8 mouse cellular contexts compared by ENCODE assay signal in genomic region chr2:32756674-32757055, GRCm38 (mm10). TPM values are rescaled to one million over a fixed set of nuclear protein-coding genes. Genes with fewer than 3 reads are reported as not detected.
DNase-seq lines count a peak whose midpoint lies in the region; ATAC-seq and TF ChIP-seq lines count a peak whose summit lies in the region.

No protein-coding gene starts in this region.

- no peak overlapping the region for H3K27ac ChIP-seq in lung, postnatal 0 days (ENCODE audit: low read length)
- H3K27ac ChIP-seq in forebrain, embryonic 15.5 days (replicated peaks) = no peak overlapping the region
- H3K27ac ChIP-seq in liver, embryonic 12.5 days = no peak overlapping the region
- 0 out of 2 replicates have a peak overlapping the region, but pooled peaks have one; percentile 20 for H3K27ac ChIP-seq in neural tube, embryonic 15.5 days (replicated peaks)
- no peak overlapping the region for H3K27ac ChIP-seq in heart, adult 2 months

- no peak overlapping the region for H3K4me3 ChIP-seq in lung, postnatal 0 days (ENCODE audit: low read depth, low read length)
- peak overlapping the region; percentile 86 for H3K4me3 ChIP-seq in forebrain, embryonic 15.5 days
- H3K4me3 ChIP-seq in liver, embryonic 12.5 days = no peak overlapping the region; the same call in 1 of the 2 replicates
- peak overlapping the region; percentile 74 for H3K4me3 ChIP-seq in neural tube, embryonic 15.5 days (replicated peaks)
- no peak overlapping the region for H3K4me3 ChIP-seq in heart, adult 2 months

- no peaks in the 10 kb centered on the region for H3K9me3 ChIP-seq in lung, postnatal 0 days (ENCODE audit: low read length)
- no peaks in the 10 kb centered on the region for H3K9me3 ChIP-seq in forebrain, embryonic 15.5 days
- no peaks in the 10 kb centered on the region for H3K9me3 ChIP-seq in liver, embryonic 12.5 days (replicated peaks)
- no peaks in the 10 kb centered on the region for H3K9me3 ChIP-seq in neural tube, embryonic 15.5 days (replicated peaks)

- no peaks in the 10 kb centered on the region for H3K79me2 ChIP-seq in heart, adult 2 months (replicated peaks; ENCODE audit: control insufficient read depth, insufficient read depth, low read length)

- ATAC-seq in lung, postnatal 0 days = peak; percentile 15
- ATAC-seq in forebrain, embryonic 15.5 days (replicated peaks) = peak; percentile 46
- no peak; the same call in 1 of the 2 replicates for ATAC-seq in liver, embryonic 12.5 days
- peak; percentile 49; the same call in 1 of the 2 replicates for ATAC-seq in neural tube, embryonic 15.5 days (ENCODE audit: low FRiP score)

- intact Hi-C loops in heart, adult 2 months (cut with DNase I) = loop anchor here (1.0 to 5.0 kb wide), 2 partner anchors 43 to 184 kb away; partner anchors contain the start of genes Cdk9, Dpm2 and Pip5kl1

- TF ChIP-seq POLR2A in heart, adult 2 months (IDR thresholded peaks at IDR 0.05; ENCODE audit: insufficient read depth, low read depth, low read length) = no peak

- whole genome bisulfite sequencing in lung, postnatal 0 days = 34% methylated on average over 6 of the region's 6 CpGs
- 31% methylated on average over 6 of the region's 6 CpGs for WGBS in forebrain, embryonic 15.5 days
- WGBS in liver, embryonic 12.5 days (ENCODE audit: insufficient replicate concordance) = 37% methylated on average over 6 of the region's 6 CpGs
- WGBS in neural tube, embryonic 15.5 days = 36% methylated on average over 6 of the region's 6 CpGs
- WGBS in heart, adult 2 months = 34% methylated on average over 6 of the region's 6 CpGs

- H3K27me3 ChIP-seq in lung, postnatal 0 days (replicated peaks; ENCODE audit: insufficient read depth, low read length) = no peaks in the 10 kb centered on the region
- no peaks in the 10 kb centered on the region for H3K27me3 ChIP-seq in forebrain, embryonic 15.5 days
- no peaks in the 10 kb centered on the region for H3K27me3 ChIP-seq in liver, embryonic 12.5 days (replicated peaks)
- no peaks in the 10 kb centered on the region for H3K27me3 ChIP-seq in neural tube, embryonic 15.5 days (replicated peaks)
- H3K27me3 ChIP-seq in heart, adult 2 months (ENCODE audit: control insufficient read depth, insufficient read depth, low read length) = no peaks in the 10 kb centered on the region

- no peak for DNase-seq in lung, postnatal 0 days (ENCODE audit: low spot score)
- DNase-seq in lung, postnatal 25 days (ENCODE audit: low spot score) = no peak
- no peak for DNase-seq in left cerebral cortex, adult 8-10 months (ENCODE audit: low spot score in 2 of 2)
- DNase-seq in spleen, adult 12 weeks (ENCODE audit: low spot score) = no peak
- DNase-seq in heart, adult 2 months = no peak

- H3K36me3 ChIP-seq in lung, postnatal 0 days (ENCODE audit: insufficient read depth, low read length) = peaks cover 7% of the 10 kb centered on the region; the same call in 1 of the 2 replicates
- H3K36me3 ChIP-seq in forebrain, embryonic 15.5 days = peaks cover 33% of the 10 kb centered on the region
- peaks cover 44% of the 10 kb centered on the region for H3K36me3 ChIP-seq in liver, embryonic 12.5 days
- peaks cover 43% of the 10 kb centered on the region for H3K36me3 ChIP-seq in neural tube, embryonic 15.5 days
- H3K36me3 ChIP-seq in heart, adult 2 months (ENCODE audit: control insufficient read depth, insufficient read depth, low read length) = no peaks in the 10 kb centered on the region

- H3K9ac ChIP-seq in lung, postnatal 0 days (replicated peaks; ENCODE audit: low read depth) = no peak overlapping the region
- H3K9ac ChIP-seq in forebrain, embryonic 15.5 days (replicated peaks) = no peak overlapping the region
- no peak overlapping the region for H3K9ac ChIP-seq in liver, embryonic 12.5 days
- H3K9ac ChIP-seq in neural tube, embryonic 15.5 days (replicated peaks) = no peak overlapping the region
- H3K9ac ChIP-seq in heart, adult 2 months (ENCODE audit: low read depth, low read length) = no peak overlapping the region

- no peak overlapping the region for H3K4me2 ChIP-seq in lung, postnatal 0 days (replicated peaks; ENCODE audit: low read depth, low read length)
- H3K4me2 ChIP-seq in forebrain, embryonic 15.5 days (replicated peaks) = peak overlapping the region; percentile 21; the same call in 1 of the 2 replicates
- peak overlapping the region; percentile 99 for H3K4me2 ChIP-seq in liver, embryonic 12.5 days
- H3K4me2 ChIP-seq in neural tube, embryonic 15.5 days = peak overlapping the region; percentile 58

- TF ChIP-seq CTCF in lung, postnatal 0 days (IDR thresholded peaks at IDR 0.05) = no peak
- no peak for TF ChIP-seq CTCF in heart, adult 2 months (IDR thresholded peaks at IDR 0.05)

- no peaks in the 10 kb centered on the region for H3K4me1 ChIP-seq in lung, postnatal 0 days (ENCODE audit: insufficient read depth, low read depth, low read length)
- peaks cover 24% of the 10 kb centered on the region for H3K4me1 ChIP-seq in forebrain, embryonic 15.5 days
- peaks cover 19% of the 10 kb centered on the region for H3K4me1 ChIP-seq in liver, embryonic 12.5 days
- H3K4me1 ChIP-seq in neural tube, embryonic 15.5 days = peaks cover 22% of the 10 kb centered on the region
- H3K4me1 ChIP-seq in heart, adult 2 months (ENCODE audit: control insufficient read depth, insufficient read depth, low read length) = peaks cover 1% of the 10 kb centered on the region; the same call in 1 of the 2 replicates

- no peak for TF ChIP-seq EP300 in lung, postnatal 0 days (IDR thresholded peaks at IDR 0.05)
- no peak for TF ChIP-seq EP300 in heart, adult 2 months (IDR thresholded peaks at IDR 0.05; ENCODE audit: insufficient read depth, low read depth, low read length)

RNA-seq across cellular contexts. Expression of gene Tor2a, which starts 0.4 kb away (rescaled TPM):
- 60.9 and 63.5 TPM in 2 replicates for polyA plus RNA-seq in lung, postnatal 0 days (2015; fragmentation: Nextera tagmentation; extraction: Ambion mirVana)
- 63.2 and 66.3 TPM in 2 replicates for polyA plus RNA-seq in forebrain, embryonic 15.5 days (2015; fragmentation: Nextera tagmentation; extraction: Ambion mirVana)
- polyA plus RNA-seq in liver, embryonic 12.5 days (2016; fragmentation: Nextera tagmentation; extraction: Ambion mirVana) = 35.9 and 36.6 TPM in 2 replicates
- 54.4 and 60.6 TPM in 2 replicates for polyA plus RNA-seq in neural tube, embryonic 15.5 days (2015; fragmentation: Nextera tagmentation; extraction: Ambion mirVana)
- total RNA-seq in left cerebral cortex, adult 8-10 months (2022) = 10 to 100 TPM; 27.7 to 32.6 (median 29.9) TPM
- 1 to 10 TPM; 8.2 to 9.4 TPM for total RNA-seq in heart, adult 2 months (2021)
- polyA plus RNA-seq in heart, adult 2 months (2012; rRNA removed) = 19.4 and 22.2 TPM in 2 replicates

RNA-seq across cellular contexts. Expression of gene 6330409D20Rik, which starts 15.8 kb away (rescaled TPM):
- 0.30 TPM in 2 replicates for polyA plus RNA-seq in lung, postnatal 0 days (2015; fragmentation: Nextera tagmentation; extraction: Ambion mirVana)
- 2.4 and 2.7 TPM in 2 replicates for polyA plus RNA-seq in forebrain, embryonic 15.5 days (2015; fragmentation: Nextera tagmentation; extraction: Ambion mirVana)
- polyA plus RNA-seq in liver, embryonic 12.5 days (2016; fragmentation: Nextera tagmentation; extraction: Ambion mirVana) = not detected in 2 replicates
- 2.9 and 3.6 TPM in 2 replicates for polyA plus RNA-seq in neural tube, embryonic 15.5 days (2015; fragmentation: Nextera tagmentation; extraction: Ambion mirVana)
- 1 to 10 TPM; 2.0 to 2.8 (median 2.3) TPM for total RNA-seq in left cerebral cortex, adult 8-10 months (2022)
- total RNA-seq in heart, adult 2 months (2021) = not detected
- polyA plus RNA-seq in heart, adult 2 months (2012; rRNA removed) = not detected in 2 replicates

RNA-seq across cellular contexts. Expression of gene Ttc16, which starts 18.8 kb away (rescaled TPM):
- polyA plus RNA-seq in lung, postnatal 0 days (2015; fragmentation: Nextera tagmentation; extraction: Ambion mirVana) = 1.8 and 2.4 TPM in 2 replicates
- 0.61 and 0.66 TPM in 2 replicates for polyA plus RNA-seq in forebrain, embryonic 15.5 days (2015; fragmentation: Nextera tagmentation; extraction: Ambion mirVana)
- polyA plus RNA-seq in liver, embryonic 12.5 days (2016; fragmentation: Nextera tagmentation; extraction: Ambion mirVana) = 0.12 and 0.26 TPM in 2 replicates
- 0.50 and 0.70 TPM in 2 replicates for polyA plus RNA-seq in neural tube, embryonic 15.5 days (2015; fragmentation: Nextera tagmentation; extraction: Ambion mirVana)
- total RNA-seq in left cerebral cortex, adult 8-10 months (2022) = under 1 TPM; 0.18 to 0.81 (median 0.53) TPM
- under 1 TPM; 0.10 to 0.11 TPM for total RNA-seq in heart, adult 2 months (2021)
- polyA plus RNA-seq in heart, adult 2 months (2012; rRNA removed) = 0.61 and 0.98 TPM in 2 replicates

RNA-seq across cellular contexts. Expression of gene Ptrh1, which starts 18.9 kb away (rescaled TPM):
- polyA plus RNA-seq in lung, postnatal 0 days (2015; fragmentation: Nextera tagmentation; extraction: Ambion mirVana) = 2.9 and 3.3 TPM in 2 replicates
- 4.8 and 6.6 TPM in 2 replicates for polyA plus RNA-seq in forebrain, embryonic 15.5 days (2015; fragmentation: Nextera tagmentation; extraction: Ambion mirVana)
- polyA plus RNA-seq in liver, embryonic 12.5 days (2016; fragmentation: Nextera tagmentation; extraction: Ambion mirVana) = 3.3 and 3.5 TPM in 2 replicates
- 6.1 and 7.5 TPM in 2 replicates for polyA plus RNA-seq in neural tube, embryonic 15.5 days (2015; fragmentation: Nextera tagmentation; extraction: Ambion mirVana)
- total RNA-seq in left cerebral cortex, adult 8-10 months (2022) = 1 to 10 TPM; 6.4 to 9.2 (median 7.7) TPM
- total RNA-seq in heart, adult 2 months (2021) = 1 to 10 TPM; 2.4 to 4.2 TPM
- polyA plus RNA-seq in heart, adult 2 months (2012; rRNA removed) = 2.2 and 3.3 TPM in 2 replicates

RNA-seq across cellular contexts. Expression of gene Cfap157, which starts 27.6 kb away (rescaled TPM):
- polyA plus RNA-seq in lung, postnatal 0 days (2015; fragmentation: Nextera tagmentation; extraction: Ambion mirVana) = 2.2 and 5.2 TPM in 2 replicates
- polyA plus RNA-seq in forebrain, embryonic 15.5 days (2015; fragmentation: Nextera tagmentation; extraction: Ambion mirVana) = 0.61 and 1.0 TPM in 2 replicates
- polyA plus RNA-seq in liver, embryonic 12.5 days (2016; fragmentation: Nextera tagmentation; extraction: Ambion mirVana) = 0.44 and 0.54 TPM in 2 replicates
- polyA plus RNA-seq in neural tube, embryonic 15.5 days (2015; fragmentation: Nextera tagmentation; extraction: Ambion mirVana) = 1.1 and 2.1 TPM in 2 replicates
- total RNA-seq in left cerebral cortex, adult 8-10 months (2022) = 1 to 10 TPM in 1 of 4 experiments, under 1 TPM in 2, not detected in 1; 0.27 to 1.0 (median 0.66) TPM
- total RNA-seq in heart, adult 2 months (2021) = not detected
- 0.12 TPM in 1 of 2 replicates, not detected in the other for polyA plus RNA-seq in heart, adult 2 months (2012; rRNA removed)

Comparison
In these comparisons a context has a peak if more than half of its experiments do, and no peak if none do; other contexts are left out.
1. H3K4me3 ChIP-seq: peak in forebrain, embryonic 15.5 days (single experiment) and neural tube, embryonic 15.5 days (single experiment); none in lung, postnatal 0 days (single experiment), liver, embryonic 12.5 days (single experiment) and heart, adult 2 months (single experiment).